Mouse (Mus musculus): ENCODE results near the gene Atf1.
A peak's percentile ranks its signal among the peaks of the same experiment; 100 is the strongest.

Gene Atf1

GRCm38 (mm10) chr15:100227663-100228534 lies at the start of gene Atf1:
TSS of gene Atf1 (plus strand) at chr15:100227819.
- DNase-seq: peak; percentile 80

- DNase-seq: no peak
These were observed 49.1 kb upstream of the Atf1 start for GRCm38 (mm10) chr15:100178487-100178886.

GRCm38 (mm10) chr15:100179685-100180084 lies 47.9 kb upstream of the Atf1 start:
- DNase-seq: no peak

GRCm38 (mm10) chr15:100180221-100180620 lies 47.4 kb upstream of the Atf1 start:
- DNase-seq: no peak

- peak; percentile 7 to 44 for DNase-seq
These were observed 45.8 kb upstream of the Atf1 start for GRCm38 (mm10) chr15:100181841-100182240.

DNA sequence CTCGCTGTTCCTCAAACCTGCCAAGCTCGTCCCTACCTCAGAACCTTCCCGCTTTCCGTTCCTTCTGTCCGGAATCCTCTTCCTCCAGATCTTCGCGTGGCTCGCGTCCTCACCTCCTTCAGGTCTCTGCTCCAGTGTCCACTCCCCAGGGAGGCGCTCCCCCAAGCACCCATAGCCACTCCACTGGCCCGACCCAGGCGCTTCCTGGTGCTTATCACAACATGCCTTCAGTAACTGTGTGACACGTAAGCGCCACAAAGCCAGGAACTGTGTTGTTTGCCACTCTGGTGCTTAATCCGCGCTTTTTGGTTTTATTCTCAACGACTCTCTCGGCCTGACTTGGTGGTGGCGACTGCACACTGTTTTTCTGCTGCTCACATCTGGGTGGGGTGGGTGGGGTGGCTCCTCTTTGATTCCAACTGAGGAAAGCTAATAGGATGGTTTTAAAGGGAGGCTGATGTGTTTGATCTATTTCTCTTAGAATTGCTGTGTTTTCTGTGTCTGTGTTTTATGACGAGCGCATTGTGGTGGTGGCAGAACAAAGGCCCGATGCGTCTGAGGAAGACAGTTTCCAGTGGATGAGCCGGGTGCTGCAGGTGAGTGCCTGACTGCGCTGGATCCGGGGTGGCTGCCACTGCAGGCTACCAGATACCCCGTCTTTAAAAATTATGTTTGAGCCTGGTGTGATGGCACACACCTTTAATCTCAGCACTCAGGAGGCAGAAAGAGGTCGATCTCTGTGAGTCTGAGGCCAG lies 44.9 kb upstream of the Atf1 start:
- no peak for DNase-seq

GRCm38 (mm10) chr15:100183510-100183909 lies 44.1 kb upstream of the Atf1 start:
- DNase-seq: no peak

DNA sequence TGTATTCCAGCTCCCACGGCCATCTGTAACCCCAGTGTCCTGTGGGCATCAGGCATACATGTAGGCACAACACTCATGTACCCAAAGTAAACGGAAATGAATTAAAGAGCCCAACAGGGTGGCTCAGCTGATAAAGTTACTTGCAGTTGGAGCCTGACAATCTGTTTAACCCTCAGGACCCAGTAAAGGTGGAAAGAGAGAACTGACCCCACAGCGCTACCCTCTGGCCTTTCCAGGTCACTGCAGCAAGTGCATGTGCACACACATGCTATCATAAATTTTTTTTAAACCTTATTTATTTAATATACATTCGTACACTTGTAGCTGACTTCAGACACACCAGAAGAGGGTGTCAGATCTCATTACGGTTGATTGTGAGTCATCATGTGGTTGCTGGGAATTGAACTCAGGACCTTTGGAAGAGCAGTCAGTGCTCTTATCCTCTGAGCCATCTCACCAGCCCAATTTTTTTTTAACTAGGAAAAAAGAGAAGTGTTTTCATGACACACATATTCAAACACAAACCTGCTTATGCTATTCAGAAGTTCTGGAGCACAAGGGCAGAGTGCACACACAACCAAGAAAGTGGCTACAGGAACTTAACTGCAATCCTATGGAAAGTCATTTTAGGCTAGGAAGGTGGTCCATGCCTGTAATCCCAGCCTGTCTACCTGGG lies 42.7 kb upstream of the Atf1 start:
- no peak for DNase-seq

GRCm38 (mm10) chr15:100186234-100186633 lies 41.4 kb upstream of the Atf1 start:
- DNase-seq: no peak

DNA sequence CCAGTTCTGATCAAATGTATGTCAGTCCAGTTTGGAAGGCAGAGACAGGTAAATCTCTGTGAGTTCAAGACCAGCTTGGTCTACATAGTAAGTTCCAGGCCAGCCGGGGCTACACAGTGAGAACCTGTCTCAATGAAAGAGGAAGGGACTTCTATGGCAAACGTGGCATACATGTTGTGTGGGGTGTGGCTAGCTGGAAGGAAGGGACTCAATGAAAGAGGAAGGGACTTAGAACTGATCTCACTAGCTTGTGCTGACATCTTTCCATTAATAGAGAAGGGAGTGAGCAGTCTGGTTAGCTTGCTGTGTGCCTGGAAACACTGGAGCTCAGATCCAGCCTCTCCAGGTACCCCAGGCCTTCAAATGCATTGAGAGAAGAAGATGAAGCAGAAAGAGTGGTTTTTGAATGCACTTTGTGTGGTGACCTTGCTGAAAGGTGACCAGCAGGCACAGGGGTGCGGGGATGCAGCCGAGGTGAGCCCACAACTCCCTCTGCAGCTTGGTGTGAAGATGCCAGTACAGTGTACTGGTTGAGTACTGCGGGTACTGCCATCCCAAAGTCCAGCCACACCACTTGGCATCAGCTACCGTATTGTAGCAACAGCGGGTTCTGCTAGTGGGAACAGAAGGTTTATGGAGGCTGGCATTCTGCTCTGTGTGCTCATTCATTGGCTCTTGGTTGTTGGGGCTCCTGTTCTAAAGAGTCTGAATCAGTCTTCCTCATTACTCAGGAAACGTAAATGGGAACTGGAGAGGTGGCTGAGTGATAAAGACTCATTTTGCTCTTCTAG lies 40.5 kb upstream of the Atf1 start:
- no peak for DNase-seq

- no peak for DNase-seq
These were observed 39.1 kb upstream of the Atf1 start for GRCm38 (mm10) chr15:100188542-100188941.

- no peak for DNase-seq
These were observed 38.6 kb upstream of the Atf1 start for GRCm38 (mm10) chr15:100188962-100189404.

DNA sequence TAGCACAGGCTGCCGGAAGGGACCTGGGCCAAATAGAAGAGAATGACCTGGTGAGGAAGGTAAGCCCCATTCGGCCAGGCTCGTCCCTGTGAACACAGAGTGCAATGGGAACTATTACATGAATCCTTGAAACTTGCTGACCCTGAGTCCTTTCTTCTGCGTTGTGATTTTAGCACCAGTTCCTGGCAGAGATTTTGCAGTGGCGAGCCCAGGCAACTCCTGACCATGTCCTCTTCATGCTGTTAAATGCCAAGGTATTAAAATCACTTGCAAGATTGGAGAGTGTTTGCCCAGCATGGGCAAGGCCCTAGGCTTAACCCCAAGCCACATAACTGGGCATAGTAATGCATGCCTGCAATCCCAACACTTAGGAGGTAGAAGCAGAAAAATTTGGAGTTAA lies 37.5 kb upstream of the Atf1 start:
- no peak for DNase-seq

DNA sequence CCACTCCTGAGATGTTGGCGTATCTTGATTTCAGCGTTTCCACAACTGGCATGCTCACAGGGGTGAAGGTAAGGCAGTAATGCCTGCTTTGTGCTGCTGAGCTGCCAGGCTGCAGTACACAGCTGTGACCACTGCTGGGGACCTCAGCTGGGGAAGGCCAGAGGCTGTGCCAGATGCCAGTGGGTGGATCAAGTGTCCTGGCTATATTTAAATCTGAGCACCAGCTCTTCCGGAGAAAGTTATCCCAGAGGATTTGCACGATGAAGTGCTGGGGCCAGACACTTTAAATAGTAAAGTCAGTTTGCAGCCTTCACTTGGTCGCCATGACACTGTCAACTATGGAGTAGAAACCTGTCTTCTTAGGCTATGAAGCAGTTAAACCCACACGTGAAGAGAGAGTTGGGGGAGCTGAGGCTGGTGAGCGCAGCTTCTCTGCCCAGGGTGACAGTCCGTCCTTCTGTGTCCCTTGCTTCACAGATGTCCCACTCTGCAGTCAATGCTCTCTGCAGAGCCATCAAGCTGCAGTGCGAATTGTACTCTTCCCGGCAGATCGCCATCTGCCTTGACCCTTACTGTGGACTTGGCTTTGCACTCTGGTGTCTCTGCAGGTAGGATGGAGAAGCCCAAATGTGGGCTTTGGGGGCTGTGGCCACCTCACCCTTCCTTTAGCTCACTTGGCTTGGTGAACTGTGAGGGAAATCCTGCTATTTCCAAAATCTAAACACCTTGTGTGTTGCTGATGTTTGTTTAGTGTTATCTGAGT lies 28.5 kb upstream of the Atf1 start:
- DNase-seq: no peak

- no peak for DNase-seq
These were observed 27.8 kb upstream of the Atf1 start for GRCm38 (mm10) chr15:100199790-100200189.

- DNase-seq: no peak
These were observed 25.8 kb upstream of the Atf1 start for GRCm38 (mm10) chr15:100201806-100202205.

- DNase-seq: no peak
These were observed 25.1 kb upstream of the Atf1 start for GRCm38 (mm10) chr15:100202431-100203015.

- DNase-seq: no peak
These were observed 23.0 kb upstream of the Atf1 start for GRCm38 (mm10) chr15:100204574-100204973.

DNA sequence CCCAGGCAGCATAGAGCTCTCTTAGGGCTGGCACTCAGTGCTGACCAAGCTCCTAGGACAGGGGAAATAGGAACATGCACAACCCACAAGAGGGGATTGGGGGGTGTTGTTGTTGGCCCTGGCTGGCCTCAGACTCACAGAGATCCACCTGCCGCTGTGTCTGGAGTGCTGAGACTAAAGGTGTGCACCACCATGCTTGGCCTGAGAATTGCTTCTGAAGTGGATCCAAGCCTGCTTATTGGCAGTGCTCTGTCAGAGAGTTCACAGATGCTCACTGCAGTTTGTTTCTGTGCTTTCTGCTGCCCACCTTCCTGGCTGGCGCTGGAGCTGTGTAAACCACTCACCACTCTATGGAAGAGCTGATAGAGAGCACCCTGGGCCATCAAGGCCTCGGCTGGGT lies 17.6 kb upstream of the Atf1 start:
- no peak for DNase-seq

DNA sequence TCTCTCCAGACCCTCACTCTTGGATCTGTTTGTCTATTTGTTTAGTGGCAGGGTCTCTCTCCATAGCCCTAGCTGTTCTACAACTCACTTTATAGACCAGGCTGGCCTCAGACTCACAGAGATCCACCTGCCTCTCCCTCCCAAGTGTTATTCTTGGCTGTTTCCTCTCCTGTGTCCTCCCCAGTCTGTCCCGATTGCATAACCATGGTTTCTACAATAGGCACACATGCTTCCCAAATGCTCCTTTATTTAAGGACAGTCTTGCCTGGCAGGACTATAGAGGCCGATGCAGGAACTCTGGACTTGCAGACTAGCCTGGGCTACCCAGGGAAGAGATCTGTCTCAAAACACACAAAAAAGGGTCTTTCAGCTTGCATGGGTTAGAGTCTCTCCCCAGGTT lies 14.3 kb upstream of the Atf1 start:
- no peak for DNase-seq

DNA sequence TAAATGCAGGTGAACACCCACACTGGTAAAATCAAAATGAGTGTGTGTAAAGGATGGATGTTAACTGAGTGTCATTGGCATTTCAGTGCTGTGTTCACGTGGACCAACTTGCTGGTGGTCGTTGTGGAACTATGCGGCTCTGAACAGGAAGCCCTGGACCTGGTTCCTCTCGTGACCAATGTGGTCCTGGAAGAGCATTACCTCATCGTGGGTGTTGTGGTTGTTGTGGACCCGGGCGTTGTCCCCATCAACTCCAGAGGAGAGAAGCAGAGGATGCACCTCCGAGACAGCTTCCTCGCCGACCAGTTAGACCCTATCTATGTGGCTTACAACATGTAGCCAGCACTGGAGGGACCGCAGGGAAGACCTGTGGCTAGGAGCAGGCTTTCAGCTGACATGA lies 12.5 kb upstream of the Atf1 start:
- no peak for DNase-seq
